Mouse (Mus musculus) ES-Bruce4 (cell line): ENCODE measurements at regions not wholly inside any gene's neighbourhood (a gene's known extent, or its start where the extent isn't known, plus 50 kb on each side); places are given as distances from the start of the nearest gene placed in this dataset.

Experiments used
- H3K27ac ChIP-seq: 2 replicates; pipeline ENCODE4 v1.5.1; 2012; ENCODE audit warnings: low read length, inconsistent platforms; ENCODE audit not compliant: insufficient read depth
- H3K27me3 ChIP-seq: 2 replicates; pipeline ENCODE4 v1.6.1; 2012; ENCODE audit warnings: mild to moderate bottlenecking, low read length, inconsistent platforms; ENCODE audit not compliant: control insufficient read depth, poor library complexity, insufficient read depth, severe bottlenecking
- H3K36me3 ChIP-seq: 2 replicates; pipeline ENCODE4 v1.6.1; 2012; ENCODE audit warnings: inconsistent platforms, mild to moderate bottlenecking, low read length, moderate library complexity; ENCODE audit not compliant: control insufficient read depth, poor library complexity, insufficient read depth, severe bottlenecking
- H3K4me1 ChIP-seq: one replicate; pipeline ENCODE4 v1.8.1; 2011; ENCODE audit warnings: low read length; ENCODE audit not compliant: control insufficient read depth, insufficient read depth
- H3K4me3 ChIP-seq: 2 replicates; pipeline ENCODE4 v1.5.1; 2011; ENCODE audit warnings: low read depth, mild to moderate bottlenecking, low read length
- H3K9ac ChIP-seq: 2 replicates; pipeline ENCODE4 v1.6.1; 2012; ENCODE audit warnings: low read depth, mild to moderate bottlenecking, inconsistent platforms; ENCODE audit not compliant: poor library complexity, severe bottlenecking
- H3K9me3 ChIP-seq: replicated peaks from 2 replicates; pipeline ENCODE4 v1.6.1; 2012; ENCODE audit warnings: mild to moderate bottlenecking, low read length, inconsistent platforms; ENCODE audit not compliant: control insufficient read depth, poor library complexity, insufficient read depth, severe bottlenecking
- CTCF ChIP-seq: IDR thresholded peaks from one replicate; pipeline ENCODE4 v1.8.1; 2011; ENCODE audit warnings: low read depth, low read length
- EP300 ChIP-seq: IDR thresholded peaks from 2 replicates; pipeline ENCODE4 v1.6.1; 2011; ENCODE audit warnings: low read depth, low read length; ENCODE audit not compliant: insufficient read depth
- POLR2A ChIP-seq: IDR thresholded peaks from one replicate; pipeline ENCODE4 v1.8.1; 2011; ENCODE audit warnings: low read length; ENCODE audit not compliant: insufficient read depth

DNA sequence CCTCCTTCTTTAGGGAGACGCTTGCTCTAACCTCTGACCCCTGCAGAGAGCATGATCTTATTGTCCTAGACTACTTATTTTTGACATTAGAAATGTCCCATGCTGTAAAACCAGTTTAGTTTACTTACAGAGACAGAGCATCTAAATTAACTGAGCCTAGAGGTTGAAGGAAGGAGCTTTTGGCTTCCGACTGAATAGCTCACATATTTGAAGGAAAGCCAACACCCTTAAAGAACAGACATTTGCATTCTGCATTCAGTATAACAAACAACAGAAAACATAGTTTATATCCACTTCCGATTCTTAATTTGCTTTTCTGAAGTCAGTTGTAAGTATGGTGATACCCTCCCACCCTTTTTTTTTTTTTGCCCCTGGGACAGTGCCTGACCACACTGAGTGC is 119.3 kb downstream of the Zfp365 start:
- H3K4me3 ChIP-seq, result no peak overlapping the region
- no peaks in the 10 kb centered on the region for H3K9me3 ChIP-seq
- no peaks in the 10 kb centered on the region for H3K36me3 ChIP-seq
- H3K27me3 ChIP-seq, result no peaks in the 10 kb centered on the region
- no peak for TF ChIP-seq CTCF
- TF ChIP-seq POLR2A, result no peak
- no peak for TF ChIP-seq EP300
- H3K4me1 ChIP-seq, result no peaks in the 10 kb centered on the region
- H3K9ac ChIP-seq, result no peak overlapping the region
- H3K27ac ChIP-seq, result no peak overlapping the region

DNA sequence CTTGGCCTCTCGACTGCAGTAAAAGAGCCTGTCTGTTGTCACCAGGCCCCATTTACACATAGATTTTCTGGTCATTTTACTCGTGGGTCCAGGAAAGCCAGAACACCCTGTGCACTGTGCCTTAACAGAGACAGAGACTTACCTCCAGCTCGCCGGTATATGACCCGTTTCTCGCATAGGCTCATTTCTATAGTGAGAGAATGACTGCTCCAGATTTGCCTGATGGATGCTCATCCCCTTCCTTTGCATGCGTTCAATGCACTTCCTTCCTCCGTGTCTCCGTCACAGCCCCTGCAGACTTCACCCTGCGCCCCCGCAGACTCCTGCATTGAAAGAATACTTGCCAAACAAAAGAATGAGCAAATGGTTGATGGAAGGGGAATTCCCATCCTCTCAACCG is 122.8 kb downstream of the Zfp365 start:
- H3K27me3 ChIP-seq, result no peaks in the 10 kb centered on the region
- H3K9me3 ChIP-seq, result no peaks in the 10 kb centered on the region; the same call in 1 of the 2 replicates
- H3K36me3 ChIP-seq, result no peaks in the 10 kb centered on the region
- H3K9ac ChIP-seq, result no peak overlapping the region
- no peak overlapping the region for H3K27ac ChIP-seq
- TF ChIP-seq POLR2A, result no peak
- no peak overlapping the region for H3K4me3 ChIP-seq
- no peaks in the 10 kb centered on the region for H3K4me1 ChIP-seq

DNA sequence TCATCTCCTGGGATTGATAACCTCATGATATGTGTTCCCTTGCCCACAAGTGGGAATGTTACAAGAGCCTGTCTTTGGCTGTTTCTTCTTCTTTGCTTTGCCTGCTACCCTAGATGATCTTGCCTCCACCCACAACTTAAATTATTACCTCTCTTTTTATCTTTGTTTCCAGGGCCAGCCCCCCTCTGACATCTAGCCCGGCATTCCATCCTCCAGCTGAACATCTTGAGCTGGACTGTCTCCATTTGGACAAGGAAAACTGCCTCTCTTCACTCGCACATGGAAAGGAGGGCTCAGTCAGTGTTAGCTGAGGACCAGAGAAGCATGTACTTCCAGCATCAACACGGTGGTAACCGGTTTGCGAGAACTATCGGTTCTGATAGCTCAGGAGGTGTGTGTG is 124.3 kb downstream of the Zfp365 start:
- Histone ChIP-seq H3K9ac (no peak overlapping the region), H3K27me3 (no peaks in the 10 kb centered on the region), H3K4me3 (no peak overlapping the region), H3K36me3 (no peaks in the 10 kb centered on the region), H3K27ac (no peak overlapping the region), H3K9me3 (no peaks in the 10 kb centered on the region; the same call in 1 of the 2 replicates), H3K4me1 (no peaks in the 10 kb centered on the region)
- no peak for TF ChIP-seq POLR2A
- TF ChIP-seq EP300, result no peak
- no peak for TF ChIP-seq CTCF

DNA sequence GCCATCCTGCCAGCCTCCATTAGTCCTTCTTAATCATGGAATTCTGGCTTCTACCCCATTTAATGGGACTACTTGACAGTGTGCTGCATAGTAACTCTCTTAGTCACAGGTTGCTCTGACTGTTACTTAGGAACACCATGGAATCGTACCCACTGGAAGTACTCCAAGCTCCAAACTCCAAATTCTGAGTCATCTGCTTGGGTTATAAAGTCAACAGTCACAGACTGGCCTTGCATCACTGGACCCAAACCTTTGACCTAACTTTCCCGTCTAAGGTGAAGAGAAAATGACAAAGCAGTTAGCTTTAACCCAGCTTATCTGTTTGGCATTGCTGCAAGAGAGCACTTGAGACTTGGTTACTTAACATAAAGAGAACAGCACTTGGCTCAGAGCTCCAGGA is 126.9 kb downstream of the Zfp365 start:
- Histone ChIP-seq H3K27ac (no peak overlapping the region), H3K9me3 (no peaks in the 10 kb centered on the region; the same call in 1 of the 2 replicates), H3K9ac (no peak overlapping the region), H3K36me3 (no peaks in the 10 kb centered on the region), H3K4me3 (no peak overlapping the region), H3K27me3 (no peaks in the 10 kb centered on the region), H3K4me1 (no peaks in the 10 kb centered on the region)
- TF ChIP-seq EP300 (no peak), POLR2A (no peak), CTCF (no peak)

DNA sequence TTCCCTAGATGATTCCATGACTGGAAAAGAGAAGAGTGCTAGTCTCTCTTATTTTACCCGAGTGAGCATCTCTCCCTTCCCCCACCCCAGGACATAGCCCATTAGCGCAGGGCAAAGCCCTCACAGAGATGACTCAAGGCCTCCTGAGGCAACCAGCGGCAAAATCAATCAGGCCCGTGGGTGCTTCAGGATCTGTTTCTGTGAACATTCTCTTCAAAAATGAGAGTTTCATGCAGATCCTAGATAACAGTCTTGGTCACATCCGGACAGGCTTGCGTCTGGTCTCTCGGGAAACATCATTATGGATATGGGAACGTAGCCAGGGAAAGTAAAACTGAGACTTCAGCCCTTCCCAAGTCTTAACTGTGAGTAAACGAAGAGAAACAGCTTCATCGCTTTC is 134.1 kb downstream of the Zfp365 start:
- Histone ChIP-seq H3K36me3 (no peaks in the 10 kb centered on the region), H3K27ac (no peak overlapping the region), H3K27me3 (no peaks in the 10 kb centered on the region), H3K4me3 (no peak overlapping the region), H3K4me1 (no peaks in the 10 kb centered on the region), H3K9ac (no peak overlapping the region), H3K9me3 (no peaks in the 10 kb centered on the region)
- TF ChIP-seq EP300 (no peak), CTCF (no peak), POLR2A (no peak)

DNA sequence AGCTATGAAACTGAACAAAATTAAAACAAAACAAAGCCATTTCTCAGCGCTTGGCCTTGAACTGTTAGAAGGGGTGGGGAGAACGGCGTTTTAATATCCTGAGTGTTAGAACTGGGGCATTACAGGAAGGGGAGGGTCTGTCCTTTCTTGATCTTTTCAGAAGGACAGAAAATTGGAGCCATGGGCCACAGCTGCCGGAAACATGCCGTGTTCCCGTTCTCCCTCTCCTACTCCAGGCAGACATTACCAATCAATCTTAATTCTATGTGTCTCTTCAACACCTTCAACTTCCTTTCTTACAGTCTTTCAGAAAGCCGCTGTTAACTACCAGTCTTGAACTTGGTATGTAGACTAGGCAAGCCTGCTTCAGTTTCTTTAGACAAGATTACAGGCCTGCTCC is 134.7 kb downstream of the Zfp365 start:
- Histone ChIP-seq H3K9me3 (no peaks in the 10 kb centered on the region), H3K27me3 (no peaks in the 10 kb centered on the region), H3K9ac (no peak overlapping the region), H3K4me3 (no peak overlapping the region), H3K27ac (no peak overlapping the region), H3K36me3 (no peaks in the 10 kb centered on the region), H3K4me1 (no peaks in the 10 kb centered on the region)
- TF ChIP-seq CTCF (no peak), EP300 (no peak), POLR2A (no peak)

DNA sequence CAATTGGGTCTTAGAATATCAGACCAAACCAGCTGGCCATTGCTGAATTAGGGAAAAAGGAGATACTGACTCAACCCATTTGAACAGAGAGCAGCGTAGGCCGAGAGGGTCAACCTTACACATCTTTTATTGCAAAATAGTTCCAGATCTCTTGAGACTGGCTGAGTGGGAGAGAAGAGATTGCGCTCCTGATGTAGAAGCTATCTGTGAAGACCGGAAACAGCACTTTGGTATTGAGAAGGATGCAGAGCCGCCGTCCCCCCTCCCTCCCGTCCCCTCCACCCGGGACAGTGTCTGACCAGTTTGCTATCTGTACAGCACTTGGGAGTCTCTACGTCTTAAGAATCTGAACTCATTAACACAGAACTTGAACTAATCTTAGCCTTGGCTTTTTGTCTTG is 135.6 kb downstream of the Zfp365 start:
- H3K9me3 ChIP-seq, result no peaks in the 10 kb centered on the region
- H3K27me3 ChIP-seq, result no peaks in the 10 kb centered on the region
- H3K4me3 ChIP-seq, result no peak overlapping the region
- H3K36me3 ChIP-seq, result no peaks in the 10 kb centered on the region
- TF ChIP-seq EP300, result no peak
- TF ChIP-seq CTCF, result no peak
- no peak for TF ChIP-seq POLR2A
- H3K27ac ChIP-seq, result no peak overlapping the region
- H3K4me1 ChIP-seq, result no peaks in the 10 kb centered on the region
- H3K9ac ChIP-seq, result no peak overlapping the region
